Mouse (Mus musculus) MEL (cell line): ENCODE results near the gene Igfbp1.

ENCODE experiments used
- CTCF ChIP-seq, 3 experiments: IDR thresholded peaks in 2 of 3; conservative IDR thresholded peaks in 1 of 3; 2 replicates each; pipeline ENCODE4 v1.5.1; 2011 to 2012; ENCODE audit warnings: low read length in 3 of 3, low read depth in 2 of 3, mild to moderate bottlenecking in 2 of 3, improper control_type of control experiment in 1 of 3, inconsistent platforms in 1 of 3, mixed read lengths in 1 of 3, moderate library complexity in 1 of 3; ENCODE audit not compliant: control insufficient read depth in 1 of 3, insufficient read depth in 1 of 3, poor library complexity in 1 of 3, severe bottlenecking in 1 of 3
- E2F4 ChIP-seq: IDR thresholded peaks from 2 replicates; pipeline ENCODE4 v1.6.1; 2011; ENCODE audit warnings: low read depth, low read length, improper control_type of control experiment, borderline replicate concordance
- EP300 ChIP-seq, 2 experiments: IDR thresholded peaks; 2 replicates each; pipeline ENCODE4 v1.6.1; 2011; ENCODE audit warnings: improper control_type of control experiment in 2 of 2, low read length in 2 of 2, low read depth in 1 of 2, mild to moderate bottlenecking in 1 of 2
- GABPA ChIP-seq: IDR thresholded peaks from 2 replicates; pipeline ENCODE4 v1.6.1; 2012; ENCODE audit warnings: low read depth, mild to moderate bottlenecking, inconsistent platforms, low read length, improper control_type of control experiment, moderate library complexity
- GATA1 ChIP-seq: IDR thresholded peaks from 2 replicates; pipeline ENCODE4 v1.6.1; 2011; ENCODE audit warnings: low read depth, low read length, improper control_type of control experiment
- POLR2A ChIP-seq, 2 experiments: IDR thresholded peaks; 2 replicates each; pipeline ENCODE4 v1.6.1; 2011 to 2012; ENCODE audit warnings: low read length in 2 of 2, mild to moderate bottlenecking in 2 of 2, control low read depth in 1 of 2, improper control_type of control experiment in 1 of 2, low read depth in 1 of 2, moderate library complexity in 1 of 2; ENCODE audit not compliant: control insufficient read depth in 1 of 2, insufficient read depth in 1 of 2, poor library complexity in 1 of 2
- ZC3H11A ChIP-seq: IDR thresholded peaks from 2 replicates; pipeline ENCODE4 v1.6.1; 2012; ENCODE audit warnings: low read depth, mild to moderate bottlenecking, inconsistent platforms, low read length, improper control_type of control experiment
- ZKSCAN1 ChIP-seq: IDR thresholded peaks from 2 replicates; pipeline ENCODE4 v1.6.1; 2012; ENCODE audit warnings: low read depth, mild to moderate bottlenecking, inconsistent platforms, low read length, improper control_type of control experiment, moderate library complexity
- ZNF384 ChIP-seq: IDR thresholded peaks from 2 replicates; pipeline ENCODE4 v1.6.1; 2012; ENCODE audit warnings: low read depth, mild to moderate bottlenecking, inconsistent platforms, low read length, improper control_type of control experiment

GRCm38 (mm10) chr11:7158196-7158595 lies 39.4 kb upstream of the Igfbp1 start:
- TF ChIP-seq GATA1 (no peak), POLR2A (IDR thresholded peaks at IDR 0.05; ENCODE audit: control insufficient read depth in 1 of 2, insufficient read depth in 1 of 2, low read depth in 1 of 2, low read length in 2 of 2, poor library complexity in 1 of 2) (no peak), CTCF (IDR thresholded peaks at IDR 0.05 in 2 of 3, conservative IDR thresholded peaks at IDR 0.05 in 1 of 3; ENCODE audit: control insufficient read depth in 1 of 3, insufficient read depth in 1 of 3, low read depth in 2 of 3, low read length in 3 of 3, poor library complexity in 1 of 3, severe bottlenecking in 1 of 3) (no peak), E2F4 (no peak), EP300 (IDR thresholded peaks at IDR 0.05; ENCODE audit: low read depth in 1 of 2, low read length in 2 of 2) (no peak), ZKSCAN1 (no peak), ZC3H11A (no peak), GABPA (no peak), ZNF384 (no peak)
